Mouse (Mus musculus) MEL (cell line): ENCODE results near the gene Lonp1. TPM values are rescaled to one million over a fixed set of nuclear protein-coding genes. Genes with fewer than 3 reads are reported as not detected.

Experiments
- DNase-seq: peaks from one replicate; pipeline ENCODE4 v3.0.0; 2011; ENCODE audit warnings: low read depth, low spot score
- H3K27ac ChIP-seq: 2 replicates; pipeline ENCODE4 v1.5.1; 2012; ENCODE audit warnings: low read depth, mild to moderate bottlenecking, control low read depth, low read length, moderate library complexity; ENCODE audit not compliant: control insufficient read depth
- H3K27me3 ChIP-seq, 2 experiments: fragments of 150-350 bp in 1 of 2; sonication (generic) in 1 of 2; 2 replicates each; pipeline ENCODE4 v1.6.1; 2012; ENCODE audit warnings: low read length in 2 of 2, mild to moderate bottlenecking in 2 of 2, improper control_type of control experiment in 1 of 2, moderate library complexity in 1 of 2; ENCODE audit not compliant: insufficient read depth in 2 of 2, control insufficient read depth in 1 of 2
- H3K36me3 ChIP-seq, 2 experiments: 2 replicates each; pipeline ENCODE4 v1.6.1; 2012 to 2014; ENCODE audit warnings: low read length in 2 of 2, improper control_type of control experiment in 1 of 2, inconsistent platforms in 1 of 2, mild to moderate bottlenecking in 1 of 2; ENCODE audit not compliant: insufficient read depth in 2 of 2, control insufficient read depth in 1 of 2
- H3K4me1 ChIP-seq, 2 experiments: fragments of 150-350 bp in 1 of 2; sonication (generic) in 1 of 2; 2 replicates each; pipeline ENCODE4 v1.6.1; 2012; ENCODE audit warnings: low read length in 2 of 2, improper control_type of control experiment in 1 of 2, mild to moderate bottlenecking in 1 of 2; ENCODE audit not compliant: insufficient read depth in 2 of 2, control insufficient read depth in 1 of 2
- H3K4me3 ChIP-seq, 2 experiments: fragments of 150-350 bp in 1 of 2; sonication (generic) in 1 of 2; 2 replicates each; pipeline ENCODE4 v1.5.1; 2012; ENCODE audit warnings: low read depth in 2 of 2, low read length in 2 of 2, mild to moderate bottlenecking in 2 of 2, moderate library complexity in 2 of 2, control low read depth in 1 of 2, improper control_type of control experiment in 1 of 2; ENCODE audit not compliant: control insufficient read depth in 1 of 2, insufficient read depth in 1 of 2
- H3K79me2 ChIP-seq: 2 replicates; pipeline ENCODE4 v1.6.1; 2012; ENCODE audit warnings: mild to moderate bottlenecking, low read length, moderate library complexity; ENCODE audit not compliant: control insufficient read depth, poor library complexity, insufficient read depth
- H3K9ac ChIP-seq: 2 replicates; pipeline ENCODE4 v1.6.1; 2012; ENCODE audit warnings: low read depth, mild to moderate bottlenecking, control low read depth, low read length, moderate library complexity; ENCODE audit not compliant: control insufficient read depth, poor library complexity, severe bottlenecking
- H3K9me3 ChIP-seq: fragments of 150-350 bp; sonication (generic); replicated peaks from 2 replicates; pipeline ENCODE4 v1.6.1; 2012; ENCODE audit warnings: mild to moderate bottlenecking, low read length, improper control_type of control experiment, moderate library complexity; ENCODE audit not compliant: insufficient read depth
- BHLHE40 ChIP-seq: IDR thresholded peaks from 2 replicates; pipeline ENCODE4 v1.6.1; 2012; ENCODE audit warnings: low read depth, mild to moderate bottlenecking, inconsistent platforms, low read length, improper control_type of control experiment, borderline replicate concordance
- E2F4 ChIP-seq: IDR thresholded peaks from 2 replicates; pipeline ENCODE4 v1.6.1; 2011; ENCODE audit warnings: low read depth, low read length, improper control_type of control experiment, borderline replicate concordance
- ELF1 ChIP-seq: IDR thresholded peaks from 2 replicates; pipeline ENCODE4 v1.6.1; 2014; ENCODE audit warnings: low read depth, mild to moderate bottlenecking, inconsistent platforms, low read length, improper control_type of control experiment, moderate library complexity
- EP300 ChIP-seq, 2 experiments: IDR thresholded peaks; 2 replicates each; pipeline ENCODE4 v1.6.1; 2011; ENCODE audit warnings: improper control_type of control experiment in 2 of 2, low read length in 2 of 2, low read depth in 1 of 2, mild to moderate bottlenecking in 1 of 2
- GABPA ChIP-seq: IDR thresholded peaks from 2 replicates; pipeline ENCODE4 v1.6.1; 2012; ENCODE audit warnings: low read depth, mild to moderate bottlenecking, inconsistent platforms, low read length, improper control_type of control experiment, moderate library complexity
- JUND ChIP-seq: IDR thresholded peaks from 2 replicates; pipeline ENCODE4 v1.6.1; 2011; ENCODE audit warnings: low read depth, mild to moderate bottlenecking, improper control_type of control experiment, low read length
- KAT2A ChIP-seq: conservative IDR thresholded peaks from 2 replicates; pipeline ENCODE4 v1.6.1; 2012; ENCODE audit warnings: low read depth, low read length, improper control_type of control experiment, inconsistent platforms
- MAFK ChIP-seq: IDR thresholded peaks from 2 replicates; pipeline ENCODE4 v1.6.1; 2011; ENCODE audit warnings: low read depth, mild to moderate bottlenecking, low read length, improper control_type of control experiment, borderline replicate concordance
- MAX ChIP-seq: IDR thresholded peaks from 2 replicates; pipeline ENCODE4 v1.6.1; 2011; ENCODE audit warnings: low read length, improper control_type of control experiment
- MAZ ChIP-seq: IDR thresholded peaks from 2 replicates; pipeline ENCODE4 v1.6.1; 2012; ENCODE audit warnings: low read depth, mild to moderate bottlenecking, inconsistent platforms, low read length, improper control_type of control experiment
- MEF2A ChIP-seq: IDR thresholded peaks from 2 replicates; pipeline ENCODE4 v1.6.1; 2014; ENCODE audit warnings: low read depth, mild to moderate bottlenecking, inconsistent platforms, low read length, improper control_type of control experiment; ENCODE audit not compliant: poor library complexity, insufficient replicate concordance, severe bottlenecking; ENCODE audit errors: extremely low read depth
- MXI1 ChIP-seq: IDR thresholded peaks from 2 replicates; pipeline ENCODE4 v1.6.1; 2011; ENCODE audit warnings: mild to moderate bottlenecking, low read depth, low read length, improper control_type of control experiment
- MYB ChIP-seq: IDR thresholded peaks from 2 replicates; pipeline ENCODE4 v1.6.1; 2011; ENCODE audit warnings: mild to moderate bottlenecking, low read depth, low read length, improper control_type of control experiment
- NELFE ChIP-seq: IDR thresholded peaks from 2 replicates; pipeline ENCODE4 v1.6.1; 2011; ENCODE audit warnings: low read depth, low read length, improper control_type of control experiment
- NRF1 ChIP-seq: IDR thresholded peaks from 2 replicates; pipeline ENCODE4 v1.6.1; 2014; ENCODE audit warnings: low read depth, mild to moderate bottlenecking, inconsistent platforms, low read length, improper control_type of control experiment, moderate library complexity; ENCODE audit not compliant: poor library complexity, insufficient read depth, severe bottlenecking
- POLR2A ChIP-seq, 2 experiments: IDR thresholded peaks; 2 replicates each; pipeline ENCODE4 v1.6.1; 2011 to 2012; ENCODE audit warnings: low read length in 2 of 2, mild to moderate bottlenecking in 2 of 2, control low read depth in 1 of 2, improper control_type of control experiment in 1 of 2, low read depth in 1 of 2, moderate library complexity in 1 of 2; ENCODE audit not compliant: control insufficient read depth in 1 of 2, insufficient read depth in 1 of 2, poor library complexity in 1 of 2
- POLR2AphosphoS2 ChIP-seq: IDR thresholded peaks from 2 replicates; pipeline ENCODE4 v1.6.1; 2011; ENCODE audit warnings: low read length, improper control_type of control experiment
- POLR2AphosphoS5 ChIP-seq: IDR thresholded peaks from 2 replicates; pipeline ENCODE4 v1.6.1; 2012; ENCODE audit warnings: low read depth, borderline replicate concordance, mild to moderate bottlenecking, inconsistent platforms, low read length, moderate library complexity, mixed read lengths
- RAD21 ChIP-seq: IDR thresholded peaks from 2 replicates; pipeline ENCODE4 v1.6.1; 2011; ENCODE audit warnings: mild to moderate bottlenecking, low read depth, low read length, improper control_type of control experiment
- RCOR1 ChIP-seq: IDR thresholded peaks from 2 replicates; pipeline ENCODE4 v1.6.1; 2012; ENCODE audit warnings: low read depth, mild to moderate bottlenecking, inconsistent platforms, low read length, improper control_type of control experiment
- SIN3A ChIP-seq: IDR thresholded peaks from 2 replicates; pipeline ENCODE4 v1.6.1; 2012; ENCODE audit warnings: low read length, improper control_type of control experiment, inconsistent platforms
- TAL1 ChIP-seq: IDR thresholded peaks from 2 replicates; pipeline ENCODE4 v1.6.1; 2012; ENCODE audit warnings: mild to moderate bottlenecking, inconsistent platforms, low read length, moderate library complexity, mixed read lengths
- TBP ChIP-seq: IDR thresholded peaks from 2 replicates; pipeline ENCODE4 v1.8.0; 2011; ENCODE audit warnings: low read depth, low read length, improper control_type of control experiment
- TCF12 ChIP-seq: IDR thresholded peaks from 2 replicates; pipeline ENCODE4 v1.6.1; 2014; ENCODE audit warnings: low read depth, mild to moderate bottlenecking, inconsistent platforms, low read length, improper control_type of control experiment, moderate library complexity
- UBTF ChIP-seq: IDR thresholded peaks from 2 replicates; pipeline ENCODE4 v1.6.1; 2012; ENCODE audit warnings: low read depth, mild to moderate bottlenecking, inconsistent platforms, low read length, improper control_type of control experiment, moderate library complexity, borderline replicate concordance; ENCODE audit not compliant: insufficient read depth
- USF1 ChIP-seq: IDR thresholded peaks from 2 replicates; pipeline ENCODE4 v1.6.1; 2014; ENCODE audit warnings: low read depth, mild to moderate bottlenecking, inconsistent platforms, low read length, improper control_type of control experiment, moderate library complexity
- ZC3H11A ChIP-seq: IDR thresholded peaks from 2 replicates; pipeline ENCODE4 v1.6.1; 2012; ENCODE audit warnings: low read depth, mild to moderate bottlenecking, inconsistent platforms, low read length, improper control_type of control experiment
- ZKSCAN1 ChIP-seq: IDR thresholded peaks from 2 replicates; pipeline ENCODE4 v1.6.1; 2012; ENCODE audit warnings: low read depth, mild to moderate bottlenecking, inconsistent platforms, low read length, improper control_type of control experiment, moderate library complexity
- ZMIZ1 ChIP-seq: IDR thresholded peaks from 2 replicates; pipeline ENCODE4 v1.6.1; 2012; ENCODE audit warnings: low read depth, mild to moderate bottlenecking, inconsistent platforms, low read length, improper control_type of control experiment, moderate library complexity
- polyA plus RNA-seq, 2 experiments: library from polyadenylated mRNA; stranded (reverse) in 1 of 2; unstranded in 1 of 2; fragments of >175 nt in 1 of 2; fragments of >200 nt in 1 of 2; gene quantifications; 2 replicates each; pipeline versions ENCODE4 v1.2.1 to v1.2.4; 2012; ENCODE audit warnings: low replicate concordance in 2 of 2, low read depth in 1 of 2; ENCODE audit not compliant: insufficient read length in 2 of 2, insufficient read depth in 1 of 2, missing spikeins in 1 of 2
- total RNA-seq: library from RNA; depleted of rRNA; stranded (reverse); fragments of 300-350 nt; gene quantifications from 2 replicates; pipeline ENCODE4 v1.2.3, GENCODE M21; 2012

Lonp1 gene
- total and polyA plus RNA-seq, 3 experiments = 162 to 296 (median 197) TPM

- Histone ChIP-seq H3K27me3 (no peaks in the 10 kb centered on the region), H3K4me3 (no peak overlapping the region), H3K36me3 (peaks cover 0 to 12% of the 10 kb centered on the region in 2 experiments; a peak in 3 of 4 replicates), H3K9me3 (no peaks in the 10 kb centered on the region), H3K9ac (no peak overlapping the region), H3K79me2 (peaks cover 22% of the 10 kb centered on the region), H3K4me1 (no peaks in the 10 kb centered on the region; a peak in 1 of 4 replicates), H3K27ac (no peak overlapping the region)
- DNase-seq = no peak
- TF ChIP-seq ELF1 (no peak), POLR2A (IDR thresholded peaks at IDR 0.05; ENCODE audit: control insufficient read depth in 1 of 2, insufficient read depth in 1 of 2, low read depth in 1 of 2, low read length in 2 of 2, poor library complexity in 1 of 2) (no peak), NELFE (no peak), MAFK (no peak), USF1 (no peak), POLR2AphosphoS2 (no peak), MAZ (no peak), NRF1 (no peak), ZMIZ1 (no peak), MXI1 (no peak), POLR2AphosphoS5 (no peak), SIN3A (no peak), JUND (no peak), E2F4 (no peak), TAL1 (no peak), MEF2A (no peak), GABPA (no peak), MYB (no peak), UBTF (no peak)
Observed at GRCm38 (mm10) chr17:56616725-56617124, 10.0 kb downstream of the Lonp1 start.

- Histone ChIP-seq H3K4me1 (peaks cover 0 to 9% of the 10 kb centered on the region in 2 experiments; a peak in 2 of 4 replicates), H3K27ac (no peak overlapping the region), H3K4me3 (no peak overlapping the region), H3K27me3 (no peaks in the 10 kb centered on the region), H3K9me3 (no peaks in the 10 kb centered on the region), H3K36me3 (peaks cover 3 to 12% of the 10 kb centered on the region in 2 experiments; a peak in 3 of 4 replicates), H3K79me2 (peaks cover 22% of the 10 kb centered on the region), H3K9ac (no peak overlapping the region)
- TF ChIP-seq UBTF (no peak), GABPA (no peak), SIN3A (no peak), TBP (no peak), ELF1 (no peak), MAX (no peak), EP300 (IDR thresholded peaks at IDR 0.05; ENCODE audit: low read depth in 1 of 2, low read length in 2 of 2) (no peak), RCOR1 (no peak), NRF1 (no peak), BHLHE40 (no peak), RAD21 (no peak), ZKSCAN1 (no peak), TCF12 (no peak), KAT2A (no peak), ZC3H11A (no peak), ZMIZ1 (no peak; the same call in 1 of the 2 replicates), NELFE (no peak)
- DNase-seq = peak; percentile 34
Observed at GRCm38 (mm10) chr17:56615792-56616191, 10.9 kb downstream of the Lonp1 start.
